Mouse (Mus musculus): ENCODE data around the gene Dnajc15.

Dnajc15 gene

DNA sequence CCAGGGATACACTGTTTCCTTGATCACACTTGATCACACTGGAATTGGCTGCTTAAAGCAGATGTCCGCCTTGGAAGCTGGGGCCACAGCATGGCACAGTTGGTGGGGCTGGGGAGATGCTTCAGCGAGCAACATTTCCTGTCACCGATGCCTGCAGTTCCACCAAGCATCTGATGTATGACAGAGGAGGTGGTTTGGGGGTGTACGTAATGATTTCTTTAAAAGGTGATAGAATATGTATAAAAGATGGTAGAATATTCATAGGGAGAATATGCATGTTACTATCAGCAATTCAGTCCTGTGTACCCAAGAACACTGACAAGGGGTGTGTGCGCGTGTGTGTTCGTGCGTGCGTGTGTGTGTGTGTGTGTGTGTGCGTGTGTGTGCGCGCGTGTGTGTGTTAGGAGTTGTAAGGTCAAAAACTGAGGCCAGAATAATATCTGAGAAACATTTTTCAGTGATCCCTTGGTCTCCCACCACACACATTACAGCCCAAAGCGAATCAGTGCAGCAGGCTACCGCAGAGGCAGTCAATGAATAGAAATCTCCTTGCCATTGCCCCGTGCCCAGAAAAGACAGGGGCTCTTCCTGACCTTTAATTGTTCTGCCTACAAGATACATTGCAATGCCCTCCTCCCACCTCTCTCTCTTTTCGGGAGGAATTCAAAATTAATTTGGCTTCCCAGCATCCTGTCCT is 73.2 kb downstream of the Dnajc15 start:
- no peak for DNase-seq (ENCODE audit: low spot score in 2 of 2)

DNA sequence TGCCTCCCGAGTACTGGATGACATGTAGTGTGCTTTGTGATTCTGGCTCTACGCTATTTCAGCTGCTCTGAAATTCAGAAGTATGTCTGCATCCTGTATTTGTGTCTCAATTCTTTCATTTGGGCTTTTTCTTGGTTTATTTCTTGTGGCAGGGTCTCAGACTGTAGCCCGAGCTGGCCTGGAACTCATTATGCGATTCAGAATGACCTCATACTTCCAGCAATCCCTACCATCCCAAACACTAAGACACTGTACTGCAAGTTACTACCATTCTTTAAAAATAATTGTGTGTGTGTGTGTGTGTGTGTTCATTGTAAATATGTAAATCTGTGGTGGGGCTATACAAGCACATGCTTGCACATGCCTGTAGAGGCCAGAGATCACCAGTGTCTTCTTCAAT is 78.4 kb downstream of the Dnajc15 start:
- no peak for DNase-seq (ENCODE audit: low spot score in 2 of 2)

DNA sequence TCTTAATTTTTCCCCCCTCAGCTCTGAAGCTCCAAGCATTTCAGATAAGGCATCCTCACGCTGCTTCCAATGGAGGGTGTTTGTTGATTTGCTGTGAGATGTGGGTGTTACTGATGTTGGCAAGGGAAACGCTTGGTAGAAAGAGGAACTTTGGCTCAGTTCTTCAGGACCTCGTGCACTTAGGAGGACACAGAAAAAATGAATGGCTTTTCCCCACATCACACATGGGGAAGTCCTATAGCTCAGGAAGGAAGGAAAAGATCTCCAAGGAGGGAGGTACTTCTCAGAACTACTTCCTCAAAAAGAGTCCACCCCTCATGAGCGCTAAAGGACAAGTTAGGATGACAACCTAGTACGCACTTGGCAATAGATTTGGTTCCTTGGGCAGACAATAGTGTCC is 79.7 kb downstream of the Dnajc15 start:
- no peak for DNase-seq (ENCODE audit: low spot score in 2 of 2)

DNA sequence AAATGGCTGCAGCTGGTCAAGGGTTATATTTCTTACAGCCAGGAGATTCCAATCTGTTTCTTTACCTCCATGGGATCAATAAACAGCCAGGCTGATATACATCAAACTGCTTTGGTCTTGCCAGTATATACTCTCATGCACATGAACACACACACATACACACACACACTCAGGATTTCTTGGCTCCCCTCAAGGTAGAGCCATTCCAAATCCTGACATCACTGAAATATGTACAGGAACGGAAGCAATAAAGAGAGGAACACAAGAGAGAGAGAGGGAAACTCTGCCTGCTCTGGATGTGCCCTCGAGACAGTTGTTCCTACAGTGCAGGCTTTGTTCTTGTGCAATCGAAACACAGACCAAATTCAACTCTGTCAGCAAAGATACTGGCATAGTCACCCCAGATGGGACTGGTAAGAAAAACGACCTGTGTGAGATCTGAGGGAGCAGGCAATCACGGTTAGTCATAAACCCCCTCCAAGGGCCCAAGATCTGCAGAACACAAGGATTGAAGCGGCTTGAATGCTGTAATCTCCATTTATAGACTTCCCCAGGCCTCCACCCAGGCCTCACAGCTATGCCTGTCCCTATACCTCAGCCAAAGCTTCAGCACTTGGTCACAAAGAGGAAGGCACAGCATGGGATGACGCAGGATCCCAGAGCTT is 80.5 kb downstream of the Dnajc15 start:
- no peak for DNase-seq (ENCODE audit: low spot score in 2 of 2)

DNA sequence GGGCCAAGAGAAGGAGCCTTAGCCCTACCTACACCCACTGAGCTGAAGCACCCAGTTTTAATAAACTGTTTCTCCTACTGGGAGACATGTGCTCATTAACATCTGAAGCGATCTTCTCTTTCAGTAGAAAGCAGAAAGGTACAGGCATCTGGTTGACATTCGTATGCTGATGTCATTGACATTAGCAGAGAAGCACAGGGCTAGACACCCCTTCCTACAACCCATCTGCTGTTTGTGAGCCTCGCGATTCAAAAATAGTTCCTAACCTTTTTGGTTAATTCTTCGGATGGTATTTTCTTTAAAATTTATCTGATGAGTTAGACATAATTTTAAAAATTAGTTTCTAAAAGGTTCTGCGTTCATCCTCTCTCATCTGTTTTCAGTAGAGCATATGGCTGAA is 81.9 kb downstream of the Dnajc15 start:
- DNase-seq (ENCODE audit: low spot score in 2 of 2): no peak

DNA sequence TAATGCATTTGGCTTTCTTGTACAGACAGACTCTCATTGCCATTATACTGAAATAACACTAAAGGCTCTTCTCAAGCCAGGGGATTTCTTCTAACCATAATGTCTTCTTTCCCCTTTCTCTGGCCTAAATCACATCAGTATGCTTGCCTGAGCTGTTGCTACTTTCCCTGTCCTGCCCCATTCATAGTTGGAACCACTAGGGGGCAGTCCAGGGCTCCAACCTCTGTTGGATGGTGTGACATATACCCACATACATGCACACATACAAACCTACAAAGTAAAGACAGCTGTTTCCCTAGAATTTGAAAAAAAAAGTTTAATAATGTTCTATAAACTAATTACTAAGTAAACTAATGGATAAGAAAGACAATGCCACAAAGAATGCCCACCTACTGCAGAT is 91.7 kb downstream of the Dnajc15 start:
- DNase-seq (ENCODE audit: low spot score in 2 of 2): peak in 1 of 2 experiments; percentile 52

DNA sequence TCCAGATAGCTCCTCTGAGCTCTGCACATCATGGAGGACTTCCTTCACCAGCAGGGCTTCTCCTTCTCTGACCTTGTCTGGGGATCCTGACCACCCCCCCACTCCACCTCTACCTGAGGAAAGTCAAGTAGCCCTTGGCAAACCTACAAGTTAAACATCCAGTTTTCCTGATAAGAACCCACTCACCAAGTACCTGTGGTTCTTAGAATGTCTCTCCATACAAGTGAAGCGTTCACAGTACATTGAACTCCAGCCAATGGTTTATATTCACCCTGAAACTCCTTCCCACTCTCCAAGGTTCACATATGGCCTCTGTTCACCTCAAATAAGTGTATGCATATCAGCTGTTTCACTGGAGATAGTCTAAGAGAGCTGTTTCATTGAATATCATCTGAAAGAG is 97.6 kb downstream of the Dnajc15 start:
- no peak for DNase-seq (ENCODE audit: low spot score in 2 of 2)

DNA sequence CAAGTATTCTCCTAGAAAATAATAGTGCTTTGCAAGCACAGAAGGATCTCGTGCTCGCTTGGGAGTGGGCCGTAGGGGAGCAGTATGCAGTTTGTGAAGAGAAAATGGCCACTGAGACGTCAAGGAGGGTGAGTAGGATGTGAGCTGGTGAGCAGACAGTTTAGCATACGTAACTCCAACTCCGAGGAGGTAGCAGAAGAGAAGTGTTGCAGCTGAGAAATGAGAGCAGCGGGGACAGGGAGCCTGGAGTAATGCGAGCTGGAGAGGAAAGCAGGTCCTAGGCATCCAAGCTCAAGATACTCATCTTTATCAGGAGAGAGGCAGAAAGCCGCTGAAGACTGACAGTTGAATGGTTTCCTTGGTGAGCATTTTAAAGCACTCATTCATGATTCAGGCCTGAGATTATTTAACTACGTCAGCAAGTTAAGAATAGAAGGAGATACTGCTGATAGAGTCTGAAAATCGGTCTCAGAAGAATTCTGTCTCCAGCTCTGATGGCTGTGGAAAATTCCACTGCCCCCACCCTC is 98.9 kb downstream of the Dnajc15 start:
- DNase-seq (ENCODE audit: low spot score in 2 of 2): no peak

DNA sequence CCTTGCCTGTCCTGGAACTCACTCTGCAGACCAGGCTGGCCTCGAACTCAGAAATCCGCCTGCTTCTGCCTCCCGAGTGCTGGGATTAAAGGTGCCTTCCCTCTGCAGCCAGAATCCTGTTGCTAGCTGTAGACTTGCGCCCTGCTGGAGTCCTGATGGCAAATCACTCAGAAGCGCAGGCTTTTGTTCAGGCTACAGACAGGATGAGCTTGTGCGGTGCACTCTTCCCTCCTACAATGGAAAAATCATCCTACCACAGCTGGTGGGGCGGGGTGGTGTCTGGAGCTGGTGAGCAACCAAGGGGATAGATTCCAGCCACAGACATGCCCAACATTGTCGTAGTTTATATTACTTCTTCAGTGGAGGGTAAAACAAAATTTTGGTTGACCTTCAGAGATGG is 101.6 kb downstream of the Dnajc15 start:
- DNase-seq (ENCODE audit: low spot score in 2 of 2): no peak

DNA sequence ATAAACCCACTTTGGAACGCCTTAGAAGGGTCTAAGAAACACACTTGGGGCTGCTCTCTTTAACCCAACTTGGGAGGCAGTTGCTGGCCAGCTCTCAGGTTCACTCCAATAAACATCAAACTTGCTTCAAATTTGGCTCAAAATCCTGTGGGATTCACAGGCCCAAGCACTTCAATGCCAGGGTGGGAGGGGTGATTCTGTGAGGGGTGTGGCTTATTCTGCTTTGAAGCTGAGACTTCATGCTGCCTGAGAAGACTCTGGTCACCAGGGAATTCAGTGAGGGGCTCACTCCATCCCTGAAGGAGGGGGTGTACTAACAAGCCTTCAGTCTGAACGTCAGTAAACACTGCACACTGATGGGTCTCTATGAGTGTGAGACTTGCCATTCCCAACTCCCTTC is 103.3 kb downstream of the Dnajc15 start:
- no peak for DNase-seq (ENCODE audit: low spot score in 2 of 2)
